Mouse (Mus musculus): Measurements from ENCODE around the gene Klrg1. TPM values are rescaled to one million over a fixed set of nuclear protein-coding genes. Genes with fewer than 3 reads are reported as not detected.

Gene Klrg1
- total and polyA plus RNA-seq, 3 experiments = 0.28 to 1.0 TPM; not detected in 1

Other genes starting within 250 kb of the Klrg1 start
- gene M6pr, start 25.8 kb upstream of the Klrg1 start, total RNA-seq (2012; rRNA removed) = 158 and 186 TPM in 2 replicates
- 100 to 1,000 TPM in 1 of 2 experiments, not detected in 1; 183 TPM for gene M6pr, start 25.8 kb upstream of the Klrg1 start, polyA plus RNA-seq (2012; ENCODE audit: insufficient read depth in 1 of 2, insufficient read length in 2 of 2, low read depth in 1 of 2, low replicate concordance in 2 of 2, missing spikeins in 1 of 2)
- 4.6 and 7.6 TPM in 2 replicates for gene Phc1, start 57.7 kb upstream of the Klrg1 start, total RNA-seq (2012; rRNA removed)
- gene Phc1, start 57.7 kb upstream of the Klrg1 start, polyA plus RNA-seq (2012; ENCODE audit: insufficient read depth in 1 of 2, insufficient read length in 2 of 2, low read depth in 1 of 2, low replicate concordance in 2 of 2, missing spikeins in 1 of 2) = 10 to 100 TPM in 1 of 2 experiments, not detected in 1; 35.9 TPM
- 0.08 and 0.10 TPM in 2 replicates for gene Rimklb, start 215.9 kb upstream of the Klrg1 start, total RNA-seq (2012; rRNA removed)
- under 1 TPM in 1 of 2 experiments, not detected in 1; 0.04 TPM for gene Rimklb, start 215.9 kb upstream of the Klrg1 start, polyA plus RNA-seq (2012; ENCODE audit: insufficient read depth in 1 of 2, insufficient read length in 2 of 2, low read depth in 1 of 2, low replicate concordance in 2 of 2, missing spikeins in 1 of 2)
- gene Mfap5, start 223.0 kb upstream of the Klrg1 start, total RNA-seq (2012; rRNA removed) = 0.13 TPM in 1 of 2 replicates, not detected in the other
- not detected for gene Mfap5, start 223.0 kb upstream of the Klrg1 start, polyA plus RNA-seq (2012; ENCODE audit: insufficient read depth in 1 of 2, insufficient read length in 2 of 2, low read depth in 1 of 2, low replicate concordance in 2 of 2, missing spikeins in 1 of 2)